Mouse (Mus musculus): ENCODE measurements at regions not wholly inside any gene's neighbourhood (a gene's known extent, or its start where the extent isn't known, plus 50 kb on each side); places are given as distances from the start of the nearest gene placed in this dataset.

- DNase-seq (ENCODE audit: low spot score) = no peak
Measured at GRCm38 (mm10) chr11:92743191-92743590, 354.6 kb upstream of the Car10 start.

- peak; percentile 2 for DNase-seq (ENCODE audit: low spot score)
Measured at GRCm38 (mm10) chr11:92758383-92758964, 339.4 kb upstream of the Car10 start.

GRCm38 (mm10) chr11:92769936-92770335, 327.9 kb upstream of the Car10 start:
- DNase-seq (ENCODE audit: low spot score) = no peak

- no peak for DNase-seq (ENCODE audit: low spot score)
Measured at GRCm38 (mm10) chr11:92772916-92773569, 324.8 kb upstream of the Car10 start.

- DNase-seq (ENCODE audit: low spot score) = no peak
Measured at GRCm38 (mm10) chr11:92773570-92773929, 324.3 kb upstream of the Car10 start.

- peak; percentile 67 for DNase-seq (ENCODE audit: low spot score)
Measured at GRCm38 (mm10) chr11:92774780-92775179, 323.0 kb upstream of the Car10 start.

- DNase-seq (ENCODE audit: low spot score) = no peak
Measured at GRCm38 (mm10) chr11:92799267-92799666, 298.6 kb upstream of the Car10 start.

All from retina, embryonic 14.5 days (tissue).